Mouse (Mus musculus) ES-E14 (cell line): ENCODE data around the gene Gtf2a1.
"Not testable (repeated sequence)": the region's sequence is repeated elsewhere in the genome, so short reads cannot be mapped to it uniquely, and the experiment has no call there.

ENCODE experiments used
- ZC3H11A ChIP-seq: IDR thresholded peaks from 2 replicates; pipeline ENCODE4 v1.6.1; 2012; ENCODE audit warnings: low read depth, mild to moderate bottlenecking, inconsistent platforms, low read length, borderline replicate concordance
- ZNF384 ChIP-seq: IDR thresholded peaks from 2 replicates; pipeline ENCODE4 v1.6.1; 2012; ENCODE audit warnings: low read depth, low read length, inconsistent platforms

DNA sequence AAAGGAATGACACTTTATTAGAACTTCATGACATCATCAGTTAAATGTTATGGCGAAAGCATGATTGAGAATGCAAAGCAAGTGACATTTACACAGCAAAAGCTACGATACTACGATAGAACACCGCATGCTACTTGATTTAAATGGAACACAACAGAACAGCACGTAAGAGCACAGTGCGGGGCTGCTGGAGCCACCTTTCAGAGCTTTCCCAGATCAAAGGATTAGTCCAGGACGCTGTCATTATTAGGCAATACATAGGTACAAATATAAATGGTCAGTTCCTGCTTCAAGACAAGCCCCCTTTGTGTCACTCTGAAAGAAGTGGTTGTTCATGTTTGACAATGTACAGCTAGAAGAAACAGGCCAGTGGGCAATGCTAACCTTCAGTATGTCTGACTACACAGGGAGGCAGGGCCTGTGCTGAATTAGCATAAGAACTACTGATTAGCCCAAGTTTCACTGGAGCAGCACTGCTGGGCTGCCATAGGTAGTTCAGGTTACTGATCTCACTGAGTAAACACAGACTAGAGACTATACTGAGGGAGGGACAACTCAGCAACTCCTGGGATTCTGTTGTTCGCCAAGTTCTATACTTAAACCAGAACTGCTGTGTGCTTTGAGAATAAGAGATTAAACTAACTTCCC lies 32.8 kb downstream of the Gtf2a1 start:
- TF ChIP-seq ZNF384, ZC3H11A: not testable (repeated sequence)
